Mouse (Mus musculus) thymus, adult 2 months (tissue): ENCODE data around the gene Wdfy3.

Source experiments
- CTCF ChIP-seq: fragments of 200-500 bp; IDR thresholded peaks from 2 replicates; pipeline ENCODE4 v1.5.1; 2012; ENCODE audit warnings: mild to moderate bottlenecking, control low read depth, low read length, moderate library complexity, borderline replicate concordance; ENCODE audit not compliant: control insufficient read depth, poor library complexity, insufficient read depth; ENCODE audit errors: extremely low read depth
- POLR2A ChIP-seq: fragments of 200-500 bp; IDR thresholded peaks from 2 replicates; pipeline ENCODE4 v1.6.1; 2012; ENCODE audit warnings: mild to moderate bottlenecking, low read length, control low read depth, moderate library complexity; ENCODE audit not compliant: control insufficient read depth, poor library complexity, insufficient read depth; ENCODE audit errors: extremely low read depth

- TF ChIP-seq CTCF = no peak
- TF ChIP-seq POLR2A = no peak
Observed at GRCm38 (mm10) chr5:101896784-101897183, 172.9 kb downstream of the Wdfy3 start.
